Mouse (Mus musculus): Measurements from ENCODE around the gene Phf2. TPM values are rescaled to one million over a fixed set of nuclear protein-coding genes. Genes with fewer than 3 reads are reported as not detected.

Gene Phf2
- total RNA-seq, 4 experiments from 2014 or later, result 26.8 to 31.5 (median 29.9) TPM

GRCm38 (mm10) chr13:48858054-48858453, 12.9 kb downstream of the Phf2 start:
- no peak for DNase-seq (ENCODE audit: low spot score)

GRCm38 (mm10) chr13:48857246-48857932, 13.5 kb downstream of the Phf2 start:
- no peak for DNase-seq (ENCODE audit: low spot score)

- DNase-seq (ENCODE audit: low spot score), result no peak
These were observed 17.0 kb downstream of the Phf2 start for GRCm38 (mm10) chr13:48853947-48854346.

- no peak for DNase-seq (ENCODE audit: low spot score)
These were observed 17.4 kb downstream of the Phf2 start for GRCm38 (mm10) chr13:48853475-48853874.

GRCm38 (mm10) chr13:48852859-48853258, 18.1 kb downstream of the Phf2 start:
- no peak for DNase-seq (ENCODE audit: low spot score)

- DNase-seq (ENCODE audit: low spot score), result no peak
These were observed 19.2 kb downstream of the Phf2 start for GRCm38 (mm10) chr13:48851719-48852118.

- DNase-seq (ENCODE audit: low spot score), result no peak
These were observed 20.1 kb downstream of the Phf2 start for GRCm38 (mm10) chr13:48850771-48851170.

GRCm38 (mm10) chr13:48850326-48850725, 20.6 kb downstream of the Phf2 start:
- DNase-seq (ENCODE audit: low spot score), result no peak

GRCm38 (mm10) chr13:48849155-48849554, 21.8 kb downstream of the Phf2 start:
- no peak for DNase-seq (ENCODE audit: low spot score)

GRCm38 (mm10) chr13:48845308-48845707, 25.6 kb downstream of the Phf2 start:
- DNase-seq (ENCODE audit: low spot score), result no peak

- DNase-seq (ENCODE audit: low spot score), result no peak
These were observed 27.4 kb downstream of the Phf2 start for GRCm38 (mm10) chr13:48843530-48843929.

- DNase-seq (ENCODE audit: low spot score), result no peak
These were observed 28.9 kb downstream of the Phf2 start for GRCm38 (mm10) chr13:48841905-48842592.

- no peak for DNase-seq (ENCODE audit: low spot score)
These were observed 32.6 kb downstream of the Phf2 start for GRCm38 (mm10) chr13:48838284-48838683.

GRCm38 (mm10) chr13:48837537-48837936, 33.4 kb downstream of the Phf2 start:
- no peak for DNase-seq (ENCODE audit: low spot score)

- DNase-seq (ENCODE audit: low spot score), result no peak
These were observed 40.2 kb downstream of the Phf2 start for GRCm38 (mm10) chr13:48830528-48831250.

GRCm38 (mm10) chr13:48829780-48830179, 41.1 kb downstream of the Phf2 start:
- no peak for DNase-seq (ENCODE audit: low spot score)

- DNase-seq (ENCODE audit: low spot score), result no peak
These were observed 48.0 kb downstream of the Phf2 start for GRCm38 (mm10) chr13:48822871-48823270.

- no peak for DNase-seq (ENCODE audit: low spot score)
These were observed 48.6 kb downstream of the Phf2 start for GRCm38 (mm10) chr13:48822288-48822687.

GRCm38 (mm10) chr13:48819131-48819530, 51.8 kb downstream of the Phf2 start:
- no peak for DNase-seq (ENCODE audit: low spot score)

GRCm38 (mm10) chr13:48814406-48814805, 56.5 kb downstream of the Phf2 start:
- no peak for DNase-seq (ENCODE audit: low spot score)

- DNase-seq (ENCODE audit: low spot score), result no peak
These were observed 59.9 kb downstream of the Phf2 start for GRCm38 (mm10) chr13:48810991-48811390.

GRCm38 (mm10) chr13:48810274-48810823, 60.6 kb downstream of the Phf2 start:
- no peak for DNase-seq (ENCODE audit: low spot score)
